Mouse (Mus musculus) liver, postnatal 0 days (tissue): Measurements from ENCODE around the gene Pdpn.

ENCODE experiments used
- CTCF ChIP-seq: sonication (generic); IDR thresholded peaks from 2 replicates; pipeline ENCODE4 v1.5.1; 2016; ENCODE audit warnings: antibody characterized with exemption, low read depth
- EP300 ChIP-seq: IDR thresholded peaks from 2 replicates; pipeline ENCODE4 v1.6.1; 2016; ENCODE audit warnings: antibody characterized with exemption, low read depth, mild to moderate bottlenecking

GRCm38 (mm10) chr4:143296153-143296552 lies 3.2 kb downstream of the Pdpn start:
- TF ChIP-seq CTCF (no peak), EP300 (no peak)
